Mouse (Mus musculus): ENCODE data around the gene Rab7b. TPM values are rescaled to one million over a fixed set of nuclear protein-coding genes. Genes with fewer than 3 reads are reported as not detected.

Rab7b gene
- polyA plus RNA-seq, 1 experiment from 2014 or later: 0.93 TPM

DNA sequence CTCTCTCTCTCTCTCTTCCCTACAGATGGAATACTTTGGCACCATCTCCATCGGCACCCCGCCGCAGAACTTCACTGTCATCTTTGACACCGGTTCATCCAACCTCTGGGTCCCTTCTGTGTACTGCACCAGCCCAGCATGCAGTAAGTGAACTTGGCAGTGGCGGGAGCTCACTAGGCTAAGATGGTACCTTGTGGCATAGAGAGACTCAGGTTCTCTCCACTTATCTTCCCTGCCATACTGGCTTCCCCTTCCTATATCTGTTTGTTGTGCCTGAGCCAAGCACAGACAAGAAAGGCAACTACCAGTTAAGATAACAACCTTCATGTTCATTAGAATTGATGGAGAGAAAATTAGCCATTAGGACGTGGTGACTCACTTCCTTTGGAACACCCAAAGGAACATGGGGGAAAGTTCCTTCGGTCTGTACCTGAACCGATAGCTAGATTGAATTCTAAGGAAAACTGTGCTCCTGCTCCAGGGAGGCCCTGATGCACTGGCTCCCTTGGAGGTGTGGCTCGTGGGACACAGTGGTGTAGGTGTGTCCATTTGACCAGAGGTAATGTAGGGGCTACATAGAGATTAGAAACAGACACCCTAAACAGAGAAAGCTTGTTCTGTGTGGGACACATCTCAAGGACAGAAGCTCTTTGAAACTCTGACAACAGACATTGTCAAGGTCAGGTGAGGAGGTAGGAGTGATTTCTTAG is 25.1 kb upstream of the Rab7b start:
- H3K27ac ChIP-seq (replicated peaks): no peak overlapping the region
- no peaks in the 10 kb centered on the region for H3K9me3 ChIP-seq
- H3K27me3 ChIP-seq: no peaks in the 10 kb centered on the region
- H3K4me3 ChIP-seq: no peak overlapping the region
- WGBS: 89% methylated on average over 9 of the region's 9 CpGs
- H3K4me1 ChIP-seq: no peaks in the 10 kb centered on the region
- H3K9ac ChIP-seq (replicated peaks): no peak overlapping the region
- no peak for ATAC-seq (ENCODE audit: low FRiP score, low read depth)
- H3K4me2 ChIP-seq (replicated peaks): no peak overlapping the region
- H3K36me3 ChIP-seq: no peaks in the 10 kb centered on the region

DNA sequence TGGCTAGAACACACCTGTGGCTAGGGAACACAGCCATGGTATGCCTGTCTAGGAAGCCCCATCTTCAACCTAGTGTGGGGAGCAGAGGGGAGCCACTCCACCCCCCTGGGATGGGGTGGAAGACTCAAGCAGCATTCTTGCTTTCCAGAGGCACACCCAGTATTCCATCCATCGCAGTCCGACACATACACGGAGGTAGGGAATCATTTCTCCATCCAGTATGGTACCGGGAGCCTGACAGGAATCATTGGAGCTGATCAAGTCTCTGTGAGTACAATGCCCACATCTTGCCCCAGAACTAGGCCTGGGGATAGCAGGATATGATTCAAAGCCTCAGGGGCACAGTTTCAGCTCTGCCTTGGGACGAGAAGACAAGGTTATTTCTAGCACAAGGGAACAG is 24.4 kb upstream of the Rab7b start:
- WGBS: 91% methylated on average over 5 of the region's 5 CpGs
- H3K4me2 ChIP-seq (replicated peaks): no peak overlapping the region
- no peaks in the 10 kb centered on the region for H3K27me3 ChIP-seq

DNA sequence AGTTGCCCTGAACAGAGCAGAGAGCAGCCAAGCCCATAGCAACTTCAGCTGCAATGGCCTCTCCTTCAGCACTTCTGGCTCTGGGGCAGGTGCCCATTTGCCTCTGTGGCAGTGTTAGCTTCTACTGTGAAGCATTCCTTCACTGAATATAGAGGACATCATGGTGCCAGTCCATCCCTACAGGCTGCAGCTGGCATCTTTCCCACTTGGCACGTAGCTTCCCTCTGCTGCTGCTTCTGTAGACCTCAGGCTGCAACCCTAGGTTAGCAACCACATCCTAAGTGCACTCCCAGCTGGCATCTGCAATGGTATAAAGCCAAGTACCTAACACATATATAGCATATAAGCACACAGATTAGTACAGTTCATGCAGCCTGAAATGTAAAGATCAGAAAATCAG is 22.6 kb upstream of the Rab7b start:
- WGBS: 95% methylated on average over 1 of the region's 1 CpGs
- H3K36me3 ChIP-seq: no peaks in the 10 kb centered on the region
- H3K9me3 ChIP-seq: no peaks in the 10 kb centered on the region
- H3K4me1 ChIP-seq: no peaks in the 10 kb centered on the region
- no peak overlapping the region for H3K27ac ChIP-seq (replicated peaks)
- no peak overlapping the region for H3K4me2 ChIP-seq (replicated peaks)
- no peak overlapping the region for H3K4me3 ChIP-seq
- H3K27me3 ChIP-seq: no peaks in the 10 kb centered on the region
- no peak overlapping the region for H3K9ac ChIP-seq (replicated peaks)
- ATAC-seq (ENCODE audit: low FRiP score, low read depth): no peak

More for the DNA sequence above, 24.4 kb upstream of the Rab7b start:
- no peak overlapping the region for H3K27ac ChIP-seq (replicated peaks)
- no peaks in the 10 kb centered on the region for H3K9me3 ChIP-seq
- no peaks in the 10 kb centered on the region for H3K36me3 ChIP-seq
- no peaks in the 10 kb centered on the region for H3K4me1 ChIP-seq
- ATAC-seq (ENCODE audit: low FRiP score, low read depth): no peak
- no peak overlapping the region for H3K9ac ChIP-seq (replicated peaks)
- H3K4me3 ChIP-seq: no peak overlapping the region

DNA sequence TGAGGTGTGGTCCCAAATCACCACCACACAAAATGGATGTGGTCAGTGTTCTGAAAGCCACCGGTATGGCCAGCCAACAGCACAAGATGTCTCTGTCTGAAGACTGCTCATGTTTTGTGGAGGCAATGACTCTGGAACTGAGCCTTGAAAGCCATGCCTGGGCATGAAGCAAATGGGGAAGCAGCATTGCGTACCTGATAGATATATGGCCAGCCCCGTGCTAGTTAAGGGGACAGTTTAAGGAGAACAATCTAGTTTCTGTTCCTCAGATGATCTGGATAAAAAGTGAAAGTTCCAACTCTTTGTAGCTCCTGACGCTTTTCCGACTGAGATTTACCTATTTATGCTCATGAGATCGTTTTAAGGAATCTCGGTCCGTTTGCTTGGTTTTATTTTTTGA is 17.4 kb upstream of the Rab7b start:
- WGBS: 89% methylated on average over 8 of the region's 8 CpGs

DNA sequence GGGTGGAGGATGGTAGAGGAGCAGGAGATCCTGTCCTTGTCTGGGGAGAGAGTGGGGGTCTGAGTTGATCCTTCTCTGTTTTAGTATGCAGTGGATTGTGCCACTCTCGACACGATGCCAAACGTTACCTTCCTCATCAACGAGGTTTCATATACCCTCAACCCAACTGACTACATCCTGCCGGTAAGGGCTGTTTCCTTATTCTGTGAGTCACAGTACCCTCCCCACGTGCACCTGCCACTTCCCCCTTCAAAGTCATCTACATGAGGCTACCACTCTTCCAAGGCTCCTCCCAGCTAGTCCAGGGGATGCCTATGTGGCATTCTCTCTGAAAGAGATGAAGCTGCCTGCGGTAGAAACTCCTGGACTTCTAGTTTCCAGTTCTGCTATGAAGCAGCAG is 16.1 kb upstream of the Rab7b start:
- Histone ChIP-seq H3K36me3 (no peaks in the 10 kb centered on the region), H3K9ac (replicated peaks) (no peak overlapping the region), H3K27me3 (no peaks in the 10 kb centered on the region), H3K4me3 (no peak overlapping the region), H3K9me3 (no peaks in the 10 kb centered on the region), H3K4me1 (no peaks in the 10 kb centered on the region), H3K4me2 (replicated peaks) (no peak overlapping the region), H3K27ac (replicated peaks) (no peak overlapping the region)
- WGBS: 88% methylated on average over 7 of the region's 7 CpGs
- no peak for ATAC-seq (ENCODE audit: low FRiP score, low read depth)

More for the DNA sequence above, 17.4 kb upstream of the Rab7b start:
- ATAC-seq (ENCODE audit: low FRiP score, low read depth): no peak
- H3K27ac ChIP-seq (replicated peaks): no peak overlapping the region
- no peaks in the 10 kb centered on the region for H3K27me3 ChIP-seq
- no peaks in the 10 kb centered on the region for H3K4me1 ChIP-seq
- H3K9ac ChIP-seq (replicated peaks): no peak overlapping the region
- H3K4me3 ChIP-seq: no peak overlapping the region
- no peaks in the 10 kb centered on the region for H3K36me3 ChIP-seq
- no peaks in the 10 kb centered on the region for H3K9me3 ChIP-seq
- H3K4me2 ChIP-seq (replicated peaks): no peak overlapping the region

DNA sequence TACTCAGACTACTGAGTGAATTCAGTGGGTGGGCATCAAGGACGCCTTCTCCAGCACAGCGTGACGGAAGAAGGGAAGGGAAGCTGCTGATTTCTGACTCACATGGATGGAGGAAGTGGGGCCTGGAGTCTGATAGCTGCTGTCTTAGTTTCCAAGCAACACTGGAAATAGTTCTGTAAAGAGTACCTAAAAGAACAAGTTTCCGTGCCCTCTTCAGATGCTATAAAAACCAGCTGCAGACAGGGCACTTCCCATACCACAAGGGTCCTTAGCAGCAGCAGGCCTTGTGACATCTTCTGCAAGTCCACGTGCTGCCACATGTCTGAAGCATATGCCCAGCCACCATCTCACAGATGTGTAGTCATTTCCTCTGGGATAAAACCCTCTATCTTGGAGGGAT is 8.9 kb upstream of the Rab7b start:
- Histone ChIP-seq H3K4me2 (replicated peaks) (no peak overlapping the region), H3K36me3 (no peaks in the 10 kb centered on the region), H3K4me1 (no peaks in the 10 kb centered on the region), H3K27ac (replicated peaks) (no peak overlapping the region), H3K4me3 (no peak overlapping the region), H3K27me3 (no peaks in the 10 kb centered on the region), H3K9ac (replicated peaks) (no peak overlapping the region), H3K9me3 (no peaks in the 10 kb centered on the region)
- no peak for ATAC-seq (ENCODE audit: low FRiP score, low read depth)
- WGBS: 90% methylated on average over 5 of the region's 5 CpGs

DNA sequence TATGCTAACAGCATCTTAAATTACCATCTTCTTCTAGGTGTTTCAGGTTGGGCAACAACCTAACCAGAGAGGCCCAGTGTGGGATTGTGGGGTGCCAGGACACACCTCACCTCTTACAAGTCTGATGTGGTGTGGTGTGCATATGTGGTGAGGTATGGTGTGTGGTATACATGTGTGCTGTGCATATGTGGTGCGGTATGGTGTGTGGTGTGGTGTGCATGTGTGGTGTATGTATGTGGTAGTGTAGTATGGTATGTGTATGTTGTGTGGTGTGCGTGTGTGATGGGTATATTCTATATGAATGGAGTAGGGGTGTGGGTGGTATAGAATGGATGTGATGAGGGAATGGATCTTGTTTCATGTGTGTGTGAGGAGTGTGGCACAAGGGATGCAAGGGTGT is 756 bp upstream of the Rab7b start:
- 90% methylated on average over 2 of the region's 2 CpGs for WGBS
- H3K36me3 ChIP-seq: no peaks in the 10 kb centered on the region
- no peak for ATAC-seq (ENCODE audit: low FRiP score, low read depth)
- no peaks in the 10 kb centered on the region for H3K27me3 ChIP-seq
- no peak overlapping the region for H3K27ac ChIP-seq (replicated peaks)
- H3K9ac ChIP-seq (replicated peaks): no peak overlapping the region
- H3K4me2 ChIP-seq (replicated peaks): no peak overlapping the region
- no peaks in the 10 kb centered on the region for H3K4me1 ChIP-seq
- no peaks in the 10 kb centered on the region for H3K9me3 ChIP-seq
- no peak overlapping the region for H3K4me3 ChIP-seq

DNA sequence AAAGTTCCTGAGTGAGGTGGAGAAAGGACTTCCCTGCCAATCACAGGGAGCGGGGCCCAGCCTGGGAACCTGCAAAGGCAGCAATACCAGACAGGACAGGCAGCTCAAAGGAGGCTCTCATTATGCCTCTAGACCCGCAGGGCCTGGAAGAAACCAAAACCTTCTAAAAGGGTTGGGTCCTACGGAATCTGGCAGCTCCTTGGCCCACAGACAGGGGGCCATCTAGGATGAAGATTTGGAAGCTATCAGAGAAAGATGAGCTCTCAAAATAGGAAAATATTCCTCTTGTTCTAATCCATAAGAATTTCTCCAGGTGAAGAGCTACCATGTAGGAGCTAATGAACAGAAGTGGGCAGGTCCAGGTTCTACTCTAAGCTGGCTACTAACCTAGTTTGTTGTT is 521 bp downstream of the Rab7b start:
- WGBS: 73% methylated on average over 3 of the region's 3 CpGs
- H3K27me3 ChIP-seq: no peaks in the 10 kb centered on the region
- H3K27ac ChIP-seq (replicated peaks): no peak overlapping the region
- H3K9me3 ChIP-seq: no peaks in the 10 kb centered on the region
- no peak overlapping the region for H3K9ac ChIP-seq (replicated peaks)
- no peak for ATAC-seq (ENCODE audit: low FRiP score, low read depth)
- H3K36me3 ChIP-seq: no peaks in the 10 kb centered on the region
- H3K4me2 ChIP-seq (replicated peaks): no peak overlapping the region
- H3K4me3 ChIP-seq: no peak overlapping the region
- H3K4me1 ChIP-seq: no peaks in the 10 kb centered on the region

DNA sequence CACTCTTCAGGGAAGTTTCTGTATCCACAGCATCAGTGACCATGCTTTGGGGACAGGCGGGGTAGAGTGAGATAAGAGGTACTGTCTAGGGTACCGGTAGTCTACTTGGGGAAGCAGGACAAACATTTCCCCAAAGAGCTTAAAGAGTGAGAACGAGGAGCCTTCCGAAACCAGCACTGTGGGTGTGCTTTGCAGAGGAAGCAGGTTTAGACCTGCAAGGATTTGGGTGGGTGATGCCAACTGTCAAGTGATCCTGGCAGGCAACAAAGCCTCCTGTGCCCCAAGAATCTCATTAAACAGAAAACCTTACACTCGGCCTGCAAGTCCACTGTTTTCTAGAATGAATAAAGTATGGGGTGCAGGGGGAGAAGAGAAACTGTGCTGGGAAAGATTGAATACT is 1.4 kb downstream of the Rab7b start:
- H3K9ac ChIP-seq (replicated peaks): no peak overlapping the region
- no peaks in the 10 kb centered on the region for H3K9me3 ChIP-seq
- H3K27me3 ChIP-seq: no peaks in the 10 kb centered on the region
- 81% methylated on average over 5 of the region's 5 CpGs for WGBS
- ATAC-seq (ENCODE audit: low FRiP score, low read depth): no peak
- H3K4me2 ChIP-seq (replicated peaks): no peak overlapping the region
- H3K4me3 ChIP-seq: no peak overlapping the region
- H3K36me3 ChIP-seq: no peaks in the 10 kb centered on the region
- H3K27ac ChIP-seq (replicated peaks): no peak overlapping the region
- no peaks in the 10 kb centered on the region for H3K4me1 ChIP-seq

DNA sequence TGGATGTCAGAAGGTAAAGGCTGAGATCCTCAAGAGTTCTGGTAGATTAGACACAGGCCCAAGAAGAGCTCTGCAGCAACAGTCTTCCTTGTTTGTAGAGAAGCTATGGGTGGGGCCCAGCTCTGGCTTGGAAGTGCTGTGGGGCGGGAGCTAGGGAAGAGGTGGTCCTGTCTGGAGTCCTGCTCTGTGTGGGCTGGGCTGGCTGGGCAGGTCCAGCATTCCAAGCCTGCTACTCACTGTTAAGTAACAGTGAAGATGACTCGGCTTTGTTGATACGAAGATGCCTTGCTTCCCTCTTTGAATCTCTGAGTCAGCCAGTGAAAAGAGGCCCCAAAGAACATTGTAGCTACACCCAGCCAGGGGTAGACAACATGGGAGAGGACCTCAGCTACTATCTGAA is 1.9 kb downstream of the Rab7b start:
- H3K4me1 ChIP-seq: no peaks in the 10 kb centered on the region
- no peaks in the 10 kb centered on the region for H3K36me3 ChIP-seq
- no peaks in the 10 kb centered on the region for H3K27me3 ChIP-seq
- H3K4me3 ChIP-seq: no peak overlapping the region
- no peak for ATAC-seq (ENCODE audit: low FRiP score, low read depth)
- 56% methylated on average over 3 of the region's 3 CpGs for WGBS
- H3K27ac ChIP-seq (replicated peaks): no peak overlapping the region
- no peak overlapping the region for H3K4me2 ChIP-seq (replicated peaks)
- no peaks in the 10 kb centered on the region for H3K9me3 ChIP-seq
- no peak overlapping the region for H3K9ac ChIP-seq (replicated peaks)

DNA sequence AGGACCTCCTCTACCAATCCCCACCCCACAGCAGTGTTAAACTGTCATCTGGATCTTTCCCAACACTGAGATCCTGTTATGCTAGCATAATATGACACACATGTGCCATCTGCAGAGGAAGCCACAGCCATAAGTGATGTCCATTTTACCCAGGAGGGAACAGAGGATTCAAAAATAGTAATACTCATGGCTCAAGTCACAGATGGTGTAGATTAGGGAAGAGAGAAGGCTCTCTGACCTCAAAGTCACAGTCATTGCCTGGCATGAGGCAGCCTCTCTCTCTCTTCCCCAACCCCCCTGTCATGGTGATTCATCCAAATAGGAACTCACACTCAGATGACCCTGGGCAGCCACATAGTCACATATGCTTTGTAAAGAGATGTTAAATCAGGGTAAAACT is 2.9 kb downstream of the Rab7b start:
- H3K4me3 ChIP-seq: no peak overlapping the region
- no peak overlapping the region for H3K9ac ChIP-seq (replicated peaks)
- no peak for ATAC-seq (ENCODE audit: low FRiP score, low read depth)
- no peaks in the 10 kb centered on the region for H3K27me3 ChIP-seq
- no peak overlapping the region for H3K27ac ChIP-seq (replicated peaks)
- H3K4me1 ChIP-seq: no peaks in the 10 kb centered on the region
- no peak overlapping the region for H3K4me2 ChIP-seq (replicated peaks)
- H3K9me3 ChIP-seq: no peaks in the 10 kb centered on the region
- H3K36me3 ChIP-seq: no peaks in the 10 kb centered on the region

DNA sequence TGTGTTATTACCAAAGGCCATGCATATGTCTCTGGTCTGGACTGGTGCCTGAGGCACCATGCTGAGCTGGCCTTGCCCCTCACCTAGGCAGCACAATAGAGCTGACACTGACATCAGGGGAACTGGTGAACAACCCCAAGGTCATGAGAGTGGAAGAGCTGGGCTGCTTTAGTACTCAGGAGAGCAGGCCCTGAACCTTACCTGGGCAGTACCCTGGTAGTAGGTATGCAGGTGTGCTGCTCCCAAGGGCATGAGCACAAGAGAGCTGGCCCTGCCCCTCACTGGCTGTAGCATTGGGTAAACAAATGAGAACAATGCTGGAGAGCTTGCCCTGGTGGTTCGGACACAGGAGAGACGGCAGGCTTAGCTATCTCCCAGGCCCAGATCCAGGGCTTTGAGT is 6.8 kb downstream of the Rab7b start:
- no peaks in the 10 kb centered on the region for H3K27me3 ChIP-seq
- H3K9ac ChIP-seq (replicated peaks): no peak overlapping the region
- no peak overlapping the region for H3K27ac ChIP-seq (replicated peaks)
- H3K36me3 ChIP-seq: no peaks in the 10 kb centered on the region
- H3K4me3 ChIP-seq: no peak overlapping the region
- ATAC-seq (ENCODE audit: low FRiP score, low read depth): no peak
- H3K4me2 ChIP-seq (replicated peaks): no peak overlapping the region
- no peaks in the 10 kb centered on the region for H3K9me3 ChIP-seq
- no peaks in the 10 kb centered on the region for H3K4me1 ChIP-seq
- 91% methylated on average over 2 of the region's 2 CpGs for WGBS

DNA sequence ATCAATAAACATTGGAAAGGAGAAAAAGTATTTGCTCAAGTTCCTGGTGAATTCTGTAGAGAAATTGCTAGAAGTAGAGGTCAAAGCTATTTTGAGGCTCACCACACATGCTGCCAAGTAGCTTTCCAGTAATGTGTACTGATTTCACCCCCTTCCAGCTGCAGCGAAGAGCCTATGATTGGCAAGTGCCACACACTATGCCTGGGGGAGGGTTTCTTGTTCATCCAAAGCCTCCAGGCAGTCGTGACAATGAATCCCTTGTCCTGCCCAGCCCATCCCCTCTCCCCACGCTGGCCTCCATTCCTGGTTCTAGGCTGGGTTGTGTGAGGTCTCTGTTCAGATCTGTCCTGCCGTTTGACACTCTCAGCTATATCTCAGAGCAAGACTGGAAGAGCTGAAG is 7.8 kb downstream of the Rab7b start:
- no peaks in the 10 kb centered on the region for H3K36me3 ChIP-seq
- no peak overlapping the region for H3K4me3 ChIP-seq
- H3K4me1 ChIP-seq: no peaks in the 10 kb centered on the region
- H3K27me3 ChIP-seq: no peaks in the 10 kb centered on the region
- no peak overlapping the region for H3K27ac ChIP-seq (replicated peaks)
- no peak overlapping the region for H3K4me2 ChIP-seq (replicated peaks)
- no peaks in the 10 kb centered on the region for H3K9me3 ChIP-seq
- no peak overlapping the region for H3K9ac ChIP-seq (replicated peaks)
- ATAC-seq (ENCODE audit: low FRiP score, low read depth): no peak
- 52% methylated on average over 4 of the region's 4 CpGs for WGBS
